Mouse (Mus musculus): ENCODE measurements around the gene Myrf. TPM values are rescaled to one million over a fixed set of nuclear protein-coding genes. Genes with fewer than 3 reads are reported as not detected.

Myrf gene
- polyA plus RNA-seq, 1 experiment from 2014 or later = 6.5 TPM

DNA sequence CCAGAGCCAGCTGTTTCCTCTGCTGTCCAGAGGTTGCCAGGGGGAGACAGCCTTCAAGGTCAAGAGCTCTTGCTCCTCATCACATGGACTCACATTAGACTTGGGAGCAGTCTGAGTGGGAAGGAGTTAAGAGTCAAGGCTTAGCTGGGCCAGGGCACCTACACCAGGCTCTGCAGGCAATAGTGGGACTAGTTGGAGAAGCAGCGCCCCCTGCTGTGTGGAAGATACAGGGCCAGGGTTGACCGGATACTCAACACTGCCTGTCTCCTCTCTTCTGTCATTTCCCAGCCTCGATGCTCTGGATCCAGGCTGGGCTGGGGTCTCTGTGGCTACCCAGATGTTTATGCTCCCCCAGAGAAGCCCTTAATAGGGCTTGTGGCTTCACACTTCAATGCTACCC lies 3.6 kb upstream of the Myrf start:
- peaks cover 35% of the 10 kb centered on the region for H3K4me1 ChIP-seq
- no peak for ATAC-seq (ENCODE audit: borderline replicate concordance, extremely low read depth, low FRiP score, low TSS enrichment)
- H3K27me3 ChIP-seq = no peaks in the 10 kb centered on the region
- no peaks in the 10 kb centered on the region for H3K9me3 ChIP-seq
- no peak overlapping the region for H3K9ac ChIP-seq
- H3K4me2 ChIP-seq = no peak overlapping the region
- 17% methylated on average over 3 of the region's 3 CpGs for WGBS
- H3K27ac ChIP-seq = no peak overlapping the region
- no peak overlapping the region for H3K4me3 ChIP-seq
- no peaks in the 10 kb centered on the region for H3K36me3 ChIP-seq

DNA sequence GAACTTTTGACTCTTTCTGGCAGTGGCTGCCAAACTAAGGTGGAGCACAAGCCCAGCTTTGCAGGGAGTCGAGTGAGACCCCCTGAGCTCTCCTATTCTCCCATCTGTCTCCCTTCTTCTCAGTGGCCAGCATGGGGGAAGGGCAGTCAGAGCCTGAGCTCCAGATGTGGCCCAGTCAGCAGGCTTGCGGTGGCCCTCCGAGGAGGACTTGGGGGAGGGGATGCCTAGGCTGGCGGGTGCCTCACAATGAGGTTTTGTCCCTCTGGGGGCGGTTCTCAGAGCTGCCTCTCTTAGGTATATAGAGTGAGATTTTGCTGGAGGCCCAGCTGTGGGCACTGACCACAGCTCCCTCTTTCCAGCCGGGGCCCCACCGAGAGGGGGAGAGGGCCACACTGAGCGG lies 2.4 kb upstream of the Myrf start:
- Histone ChIP-seq H3K27ac (no peak overlapping the region), H3K27me3 (no peaks in the 10 kb centered on the region), H3K9me3 (no peaks in the 10 kb centered on the region), H3K4me3 (no peak overlapping the region), H3K36me3 (no peaks in the 10 kb centered on the region), H3K4me1 (peaks cover 39% of the 10 kb centered on the region), H3K4me2 (no peak overlapping the region), H3K9ac (no peak overlapping the region)
- no peak for ATAC-seq (ENCODE audit: borderline replicate concordance, extremely low read depth, low FRiP score, low TSS enrichment)
- WGBS = 12% methylated on average over 8 of the region's 8 CpGs

DNA sequence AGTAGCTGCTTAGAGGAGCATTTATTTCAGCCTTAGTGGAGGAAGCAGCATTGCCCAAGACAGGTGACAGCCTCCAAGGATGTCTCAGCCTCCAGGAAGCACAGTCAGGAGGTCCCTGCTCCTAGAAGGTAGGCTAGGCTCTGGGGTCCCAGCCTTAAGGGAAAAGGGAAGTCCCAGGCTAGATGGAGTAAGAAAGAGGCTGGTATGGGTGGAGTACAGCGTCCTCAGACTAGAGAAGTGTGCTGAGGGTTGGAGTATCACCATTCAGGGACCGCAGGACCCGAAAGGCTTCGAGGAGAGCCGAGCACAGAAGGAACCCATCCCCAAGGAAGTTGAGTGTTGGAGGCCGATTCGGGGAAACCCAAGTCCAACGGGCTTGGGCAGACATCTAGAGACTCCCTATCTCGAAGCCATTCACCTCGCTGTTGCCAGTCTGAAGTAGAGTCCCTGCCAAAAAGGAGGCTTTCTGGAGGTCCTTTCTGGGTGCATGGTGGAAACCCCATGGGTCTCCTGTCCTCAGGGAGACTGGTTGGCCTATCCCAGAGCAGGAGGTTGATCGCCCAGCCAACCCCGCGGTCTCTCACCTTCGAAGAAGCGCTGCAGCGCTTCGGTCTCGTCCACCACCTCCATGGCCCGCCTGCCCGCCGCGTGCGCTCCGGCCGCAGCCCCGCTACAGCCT lies 434 bp downstream of the Myrf start:
- Histone ChIP-seq H3K9me3 (no peaks in the 10 kb centered on the region), H3K4me1 (peaks cover 32% of the 10 kb centered on the region), H3K27me3 (no peaks in the 10 kb centered on the region), H3K36me3 (no peaks in the 10 kb centered on the region), H3K9ac (peak overlapping the region; percentile 55), H3K4me3 (peak overlapping the region; percentile 53), H3K27ac (no peak overlapping the region), H3K4me2 (peak overlapping the region; percentile 94)
- WGBS = 2% methylated on average over 24 of the region's 26 CpGs
- ATAC-seq (ENCODE audit: borderline replicate concordance, extremely low read depth, low FRiP score, low TSS enrichment) = no peak; the same call in 1 of the 2 replicates

DNA sequence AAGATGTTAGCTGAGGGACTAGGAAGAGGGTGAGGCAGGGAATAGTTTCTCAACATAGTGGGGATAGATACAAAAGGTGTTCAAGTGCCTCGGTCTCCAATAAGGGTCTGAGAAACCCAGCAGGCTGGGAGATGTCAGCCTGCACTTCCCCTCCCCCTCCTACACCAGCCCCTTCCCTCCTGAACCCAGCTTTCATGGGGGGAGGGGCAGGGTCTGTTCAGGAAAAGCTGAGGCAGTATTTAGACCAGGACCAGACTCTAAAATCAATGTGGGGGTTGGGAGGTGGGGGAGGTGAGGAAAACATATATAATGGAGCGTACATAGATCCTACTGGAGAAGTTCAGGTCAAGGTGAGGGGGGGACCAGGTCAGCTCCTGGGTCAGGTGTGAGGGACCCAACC lies 1.1 kb downstream of the Myrf start:
- Histone ChIP-seq H3K36me3 (no peaks in the 10 kb centered on the region), H3K4me2 (peak overlapping the region; percentile 94), H3K9me3 (no peaks in the 10 kb centered on the region), H3K9ac (peak overlapping the region; percentile 55; the same call in 1 of the 2 replicates), H3K4me1 (peaks cover 32% of the 10 kb centered on the region), H3K4me3 (no peak overlapping the region), H3K27ac (no peak overlapping the region), H3K27me3 (no peaks in the 10 kb centered on the region)
- no peak for ATAC-seq (ENCODE audit: borderline replicate concordance, extremely low read depth, low FRiP score, low TSS enrichment)
- WGBS = 18% methylated on average over 2 of the region's 2 CpGs

DNA sequence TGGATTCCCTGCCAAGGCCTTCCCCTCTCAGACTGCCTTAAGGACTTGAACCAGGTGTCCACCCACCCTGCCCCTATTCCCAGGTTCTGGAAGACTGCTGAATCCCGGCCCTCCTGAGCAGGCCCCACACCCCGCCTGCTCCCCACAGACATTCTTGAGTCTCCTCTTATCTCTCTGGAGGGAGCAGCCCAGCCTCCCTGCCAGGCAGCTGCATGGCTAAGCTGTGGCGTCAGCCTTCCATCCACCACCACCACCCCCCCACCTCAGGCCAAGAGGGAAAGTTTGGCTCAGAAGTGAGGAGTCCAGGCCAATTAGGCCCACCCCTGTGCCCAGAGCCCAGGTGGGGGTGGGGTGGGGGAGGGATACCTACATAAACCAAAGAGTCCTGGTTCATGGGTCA lies 2.1 kb downstream of the Myrf start:
- Histone ChIP-seq H3K27ac (no peak overlapping the region), H3K36me3 (no peaks in the 10 kb centered on the region), H3K27me3 (no peaks in the 10 kb centered on the region), H3K4me3 (no peak overlapping the region), H3K4me2 (peak overlapping the region; percentile 17; the same call in 1 of the 2 replicates), H3K4me1 (peaks cover 32% of the 10 kb centered on the region), H3K9me3 (no peaks in the 10 kb centered on the region), H3K9ac (no peak overlapping the region)
- WGBS = 24% methylated on average over 3 of the region's 3 CpGs
- ATAC-seq (ENCODE audit: borderline replicate concordance, extremely low read depth, low FRiP score, low TSS enrichment) = peak; percentile 36; the same call in 1 of the 2 replicates

DNA sequence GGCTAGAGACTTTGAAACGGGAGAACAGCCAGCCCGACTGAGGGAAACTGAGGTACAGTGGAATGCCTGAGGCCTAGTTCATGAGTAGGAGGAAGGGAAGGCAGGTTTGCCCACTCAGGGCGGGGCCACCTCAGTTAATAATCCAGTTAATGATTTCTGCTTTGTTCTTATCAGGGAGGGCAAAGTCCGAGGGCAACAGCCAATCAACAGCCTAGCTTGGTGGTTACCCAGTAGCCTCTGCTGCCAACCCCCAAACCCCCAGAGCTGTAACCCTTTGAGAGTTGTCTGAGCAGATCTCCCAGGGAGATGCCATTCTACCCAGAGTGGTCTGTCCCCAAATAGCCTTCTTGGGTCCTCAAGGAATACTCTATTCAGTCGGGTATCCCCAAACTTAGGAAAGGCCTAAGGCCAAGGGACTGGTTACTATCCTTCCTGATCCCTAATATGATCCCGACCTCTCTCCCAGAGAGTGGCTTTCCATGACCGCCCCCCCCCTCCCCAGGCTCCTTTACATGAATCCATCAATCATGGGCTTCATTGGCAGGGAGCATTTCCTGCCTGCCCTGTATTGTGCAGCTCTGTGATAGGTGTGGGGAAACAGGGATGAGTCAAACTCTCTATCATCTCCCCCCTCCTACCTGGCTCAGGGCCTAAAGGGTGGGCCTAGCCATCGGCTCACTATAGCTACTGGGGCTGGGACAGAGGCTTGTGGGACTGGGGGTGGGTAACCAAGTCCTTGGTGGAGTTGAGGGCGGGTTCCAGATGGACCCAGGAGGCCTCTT lies 4.6 kb downstream of the Myrf start:
- H3K36me3 ChIP-seq = no peaks in the 10 kb centered on the region
- no peak overlapping the region for H3K9ac ChIP-seq
- no peak overlapping the region for H3K4me3 ChIP-seq
- H3K4me2 ChIP-seq = no peak overlapping the region
- H3K4me1 ChIP-seq = peaks cover 36% of the 10 kb centered on the region
- no peak for ATAC-seq (ENCODE audit: borderline replicate concordance, extremely low read depth, low FRiP score, low TSS enrichment)
- H3K9me3 ChIP-seq = no peaks in the 10 kb centered on the region
- no peaks in the 10 kb centered on the region for H3K27me3 ChIP-seq
- H3K27ac ChIP-seq = no peak overlapping the region
- 67% methylated on average over 9 of the region's 9 CpGs for WGBS

DNA sequence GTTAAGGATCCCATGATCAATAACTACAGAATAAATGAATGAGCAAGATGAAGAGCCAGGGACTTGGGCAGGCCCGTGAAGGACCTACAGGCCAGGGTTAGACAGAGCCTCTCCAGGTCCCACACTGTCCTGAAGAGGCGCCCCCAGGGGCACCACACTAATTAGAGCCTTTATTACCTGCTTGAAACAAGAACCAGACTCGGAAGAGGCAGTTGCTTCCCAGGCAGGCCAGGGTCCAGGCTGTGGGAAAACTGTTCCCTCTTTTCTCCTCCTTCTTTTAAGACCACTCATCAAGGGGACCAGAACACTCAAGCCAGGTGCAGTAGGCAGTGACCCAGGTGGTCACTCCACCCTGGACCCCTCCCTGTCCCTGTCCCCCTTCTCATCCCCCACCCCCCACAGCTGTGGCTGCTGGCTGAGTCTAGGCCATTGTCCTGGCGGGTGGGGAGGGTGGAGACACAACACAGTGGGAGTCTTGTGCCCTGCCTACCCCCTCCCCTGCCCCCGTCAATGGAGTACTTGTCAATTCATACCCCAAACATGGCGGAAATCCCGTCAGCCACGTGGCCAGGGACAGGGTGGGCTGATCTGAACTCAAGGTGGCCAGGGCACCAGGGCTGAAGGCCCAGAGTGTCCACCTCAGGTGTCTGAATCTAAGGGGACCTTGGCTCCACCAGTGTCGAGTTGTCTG lies 8.1 kb downstream of the Myrf start:
- H3K9me3 ChIP-seq = no peaks in the 10 kb centered on the region
- H3K4me3 ChIP-seq = no peak overlapping the region
- H3K27me3 ChIP-seq = no peaks in the 10 kb centered on the region
- H3K4me2 ChIP-seq = no peak overlapping the region
- H3K4me1 ChIP-seq = peaks cover 13% of the 10 kb centered on the region; the same call in 1 of the 2 replicates
- no peak overlapping the region for H3K9ac ChIP-seq
- no peak for ATAC-seq (ENCODE audit: borderline replicate concordance, extremely low read depth, low FRiP score, low TSS enrichment)
- 48% methylated on average over 9 of the region's 9 CpGs for WGBS
- no peak overlapping the region for H3K27ac ChIP-seq
- no peaks in the 10 kb centered on the region for H3K36me3 ChIP-seq

DNA sequence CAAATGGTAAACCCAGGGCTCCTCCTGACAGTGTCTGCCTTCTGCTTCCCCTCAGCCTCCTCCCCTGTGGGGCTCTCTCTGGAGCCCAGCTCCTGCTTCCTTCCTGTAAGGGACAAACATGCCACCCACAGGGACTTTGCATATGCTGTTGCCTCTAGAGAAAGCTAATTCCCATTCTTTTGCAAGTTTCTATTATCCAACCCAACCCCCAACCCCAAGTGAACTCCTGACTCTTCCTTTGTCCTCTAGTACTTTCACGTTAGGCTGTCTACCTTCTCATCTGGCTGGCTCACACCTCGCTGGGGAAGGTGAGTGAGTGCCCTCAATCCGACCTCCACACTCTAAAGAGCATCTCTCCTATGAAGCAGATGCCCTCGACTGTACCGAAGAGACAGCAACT lies 8.7 kb downstream of the Myrf start:
- no peaks in the 10 kb centered on the region for H3K36me3 ChIP-seq
- 33% methylated on average over 5 of the region's 5 CpGs for WGBS
- no peak overlapping the region for H3K9ac ChIP-seq
- no peak for ATAC-seq (ENCODE audit: borderline replicate concordance, extremely low read depth, low FRiP score, low TSS enrichment)
- H3K4me2 ChIP-seq = no peak overlapping the region
- H3K9me3 ChIP-seq = no peaks in the 10 kb centered on the region
- H3K27me3 ChIP-seq = no peaks in the 10 kb centered on the region
- H3K4me1 ChIP-seq = peaks cover 13% of the 10 kb centered on the region; the same call in 1 of the 2 replicates
- H3K4me3 ChIP-seq = no peak overlapping the region
- no peak overlapping the region for H3K27ac ChIP-seq

DNA sequence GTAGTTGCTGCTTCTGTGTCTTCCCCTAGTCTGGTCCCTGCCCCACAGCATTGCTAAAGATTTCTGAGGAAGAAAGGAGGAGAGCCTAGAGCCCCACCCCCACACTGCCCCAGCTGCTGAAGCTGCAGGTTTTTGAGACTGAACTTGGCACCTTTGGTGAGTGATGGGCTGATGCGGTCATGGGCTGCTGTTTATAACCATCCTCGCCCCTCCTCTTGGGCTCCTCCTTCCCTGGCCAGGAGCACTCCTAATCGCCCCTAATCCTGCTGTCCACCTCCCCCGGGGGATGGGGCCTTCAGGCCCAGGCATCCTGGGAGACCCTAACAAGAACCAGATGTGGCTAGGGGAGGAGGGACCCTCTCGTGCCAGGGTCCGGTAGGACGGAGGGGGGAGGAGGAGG lies 9.5 kb downstream of the Myrf start:
- Histone ChIP-seq H3K36me3 (no peaks in the 10 kb centered on the region), H3K9ac (no peak overlapping the region), H3K4me2 (no peak overlapping the region), H3K27me3 (no peaks in the 10 kb centered on the region), H3K27ac (no peak overlapping the region), H3K4me3 (no peak overlapping the region), H3K4me1 (peaks cover 17% of the 10 kb centered on the region), H3K9me3 (no peaks in the 10 kb centered on the region)
- peak; percentile 13; the same call in 1 of the 2 replicates for ATAC-seq (ENCODE audit: borderline replicate concordance, extremely low read depth, low FRiP score, low TSS enrichment)
- 20% methylated on average over 6 of the region's 7 CpGs for WGBS

DNA sequence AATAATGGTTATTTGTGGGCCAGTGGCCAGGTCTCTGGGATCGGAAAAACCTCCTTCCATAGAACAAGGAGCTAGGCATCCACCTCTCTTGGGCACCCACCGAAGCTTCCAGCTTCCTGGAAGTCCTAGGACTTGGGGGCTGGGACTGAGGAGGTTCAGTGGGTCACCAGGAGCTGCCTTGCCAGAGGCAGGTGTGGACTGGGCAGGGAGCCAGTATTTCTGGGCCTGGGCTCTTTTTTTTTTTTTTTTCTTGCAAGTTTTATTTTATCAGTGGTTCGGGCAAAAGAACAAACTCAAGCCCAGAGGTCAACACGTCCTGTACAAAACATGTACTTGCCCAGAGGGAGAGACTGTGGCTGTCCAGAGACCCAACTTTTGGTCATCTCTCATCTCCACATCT lies 14.8 kb downstream of the Myrf start:
- Histone ChIP-seq H3K4me2 (peak overlapping the region; percentile 53; the same call in 1 of the 2 replicates), H3K9me3 (no peaks in the 10 kb centered on the region)

DNA sequence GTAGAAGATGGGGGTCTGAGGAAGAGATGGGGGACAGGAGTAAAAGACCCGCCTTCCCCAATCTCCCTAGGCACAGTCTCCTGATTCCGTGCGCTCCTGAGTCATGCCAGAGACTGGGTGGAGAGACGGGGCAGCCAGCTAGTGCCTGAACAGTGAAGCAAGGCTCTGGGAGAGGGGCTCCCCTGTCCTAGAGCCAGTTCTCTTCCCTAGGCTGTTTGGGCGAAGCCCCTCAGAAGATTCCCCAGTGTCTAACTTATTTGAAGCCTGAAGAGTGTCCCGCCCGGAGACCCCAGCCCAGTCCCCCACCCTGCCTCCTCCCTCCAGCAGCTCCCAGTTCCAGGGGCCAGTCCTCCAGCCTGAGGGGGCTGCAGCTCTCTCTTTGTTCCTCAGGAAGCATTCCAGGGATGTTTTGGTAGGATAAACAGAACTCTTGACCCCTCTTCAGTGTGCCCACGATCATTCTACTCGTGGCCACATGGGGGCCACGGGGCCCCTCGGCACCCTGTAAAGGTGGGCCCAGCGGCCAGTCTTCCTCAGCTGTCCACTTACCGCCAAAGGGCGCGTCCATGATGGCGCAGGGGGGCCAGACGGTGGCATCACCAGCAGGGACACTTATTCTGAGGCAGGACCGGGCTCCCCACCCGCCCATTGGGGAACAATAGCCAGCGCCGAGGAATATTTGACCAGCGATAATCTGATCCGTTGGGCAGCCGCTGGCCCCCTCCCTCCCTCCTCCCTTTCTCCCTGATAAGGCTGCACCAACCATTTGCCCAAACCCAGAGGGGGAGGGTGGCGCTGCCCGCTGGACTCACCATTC lies 15.7 kb downstream of the Myrf start:
- Histone ChIP-seq H3K9me3 (no peaks in the 10 kb centered on the region), H3K4me3 (peak overlapping the region; percentile 13), H3K4me2 (peak overlapping the region; percentile 53), H3K36me3 (no peaks in the 10 kb centered on the region), H3K4me1 (peaks cover 26% of the 10 kb centered on the region), H3K9ac (peak overlapping the region; percentile 26; the same call in 1 of the 2 replicates), H3K27ac (peak overlapping the region; percentile 66), H3K27me3 (no peaks in the 10 kb centered on the region)
- peak; percentile 20; the same call in 1 of the 2 replicates for ATAC-seq (ENCODE audit: borderline replicate concordance, extremely low read depth, low FRiP score, low TSS enrichment)
- 12% methylated on average over 26 of the region's 26 CpGs for WGBS

More for the DNA sequence above, 14.8 kb downstream of the Myrf start:
- no peak for ATAC-seq (ENCODE audit: borderline replicate concordance, extremely low read depth, low FRiP score, low TSS enrichment)
- no peaks in the 10 kb centered on the region for H3K27me3 ChIP-seq
- peaks cover 32% of the 10 kb centered on the region for H3K4me1 ChIP-seq
- H3K27ac ChIP-seq = peak overlapping the region; percentile 66
- no peaks in the 10 kb centered on the region for H3K36me3 ChIP-seq
- H3K9ac ChIP-seq = no peak overlapping the region
- WGBS = 36% methylated on average over 4 of the region's 4 CpGs
- no peak overlapping the region for H3K4me3 ChIP-seq
